Mouse (Mus musculus): ENCODE results near the gene C2cd3. TPM values are rescaled to one million over a fixed set of nuclear protein-coding genes. Genes with fewer than 3 reads are reported as not detected.

The C2cd3 gene
- polyA plus RNA-seq, 1 experiment, result 6.0 TPM

GRCm38 (mm10) chr7:100429911-100430310 lies 57.9 kb downstream of the C2cd3 start:
- TF ChIP-seq SRF (IDR thresholded peaks at IDR 0.05; ENCODE audit: control insufficient read depth, insufficient read length, low read depth) (no peak), REST (IDR thresholded peaks at IDR 0.05; ENCODE audit: insufficient read depth, insufficient read length) (no peak), POLR2AphosphoS2 (IDR thresholded peaks at IDR 0.05; ENCODE audit: insufficient read length, low read depth) (no peak), MYOG (IDR thresholded peaks at IDR 0.05; ENCODE audit: control insufficient read depth in 1 of 3, insufficient read depth in 1 of 3, insufficient read length in 2 of 3, low read depth in 2 of 3) (no peak), TCF3 (IDR thresholded peaks at IDR 0.05; ENCODE audit: insufficient read length, low read depth) (no peak), TCF12 (IDR thresholded peaks at IDR 0.05; ENCODE audit: insufficient read depth, poor library complexity, severe bottlenecking) (no peak), USF1 (IDR thresholded peaks at IDR 0.05; ENCODE audit: low read depth) (no peak), E2F4 (IDR thresholded peaks at IDR 0.05; ENCODE audit: insufficient read depth) (no peak), MYOD1 (IDR thresholded peaks at IDR 0.05; ENCODE audit: control insufficient read depth in 1 of 3, insufficient read length in 2 of 3, low read depth in 2 of 3) (no peak), POLR2A (IDR thresholded peaks at IDR 0.05; ENCODE audit: insufficient read length, low read depth) (no peak), MAX (IDR thresholded peaks at IDR 0.05; ENCODE audit: low read depth) (no peak), CEBPB (IDR thresholded peaks at IDR 0.05; ENCODE audit: insufficient read depth, poor library complexity, severe bottlenecking) (no peak)
- H3K4me2 ChIP-seq (ENCODE audit: low read depth), result no peak overlapping the region
- H3K79me2 ChIP-seq (ENCODE audit: control insufficient read depth, insufficient read depth), result no peaks in the 10 kb centered on the region
- no peak overlapping the region for H3K4me3 ChIP-seq
- peaks cover 12% of the 10 kb centered on the region for H3K36me3 ChIP-seq (ENCODE audit: control insufficient read depth, insufficient read depth)
- no peaks in the 10 kb centered on the region for H3K27me3 ChIP-seq (ENCODE audit: control insufficient read depth, insufficient read depth, insufficient read length)
- H3ac ChIP-seq (ENCODE audit: control insufficient read depth, insufficient read length), result no peak overlapping the region

GRCm38 (mm10) chr7:100431103-100431502 lies 59.1 kb downstream of the C2cd3 start:
- Histone ChIP-seq H3K4me2 (ENCODE audit: low read depth) (no peak overlapping the region), H3ac (ENCODE audit: control insufficient read depth, insufficient read length) (no peak overlapping the region), H3K27me3 (ENCODE audit: control insufficient read depth, insufficient read depth, insufficient read length) (no peaks in the 10 kb centered on the region), H3K79me2 (ENCODE audit: control insufficient read depth, insufficient read depth) (no peaks in the 10 kb centered on the region), H3K4me3 (no peak overlapping the region), H3K36me3 (ENCODE audit: control insufficient read depth, insufficient read depth) (peaks cover 12% of the 10 kb centered on the region)
- no peak for TF ChIP-seq POLR2AphosphoS2 (IDR thresholded peaks at IDR 0.05; ENCODE audit: insufficient read length, low read depth)
- no peak for TF ChIP-seq MYOG (IDR thresholded peaks at IDR 0.05; ENCODE audit: control insufficient read depth in 1 of 3, insufficient read depth in 1 of 3, insufficient read length in 2 of 3, low read depth in 2 of 3)
- no peak for TF ChIP-seq TCF12 (IDR thresholded peaks at IDR 0.05; ENCODE audit: insufficient read depth, poor library complexity, severe bottlenecking)
- TF ChIP-seq TCF3 (IDR thresholded peaks at IDR 0.05; ENCODE audit: insufficient read length, low read depth), result no peak
- no peak for TF ChIP-seq MAX (IDR thresholded peaks at IDR 0.05; ENCODE audit: low read depth)
- no peak for TF ChIP-seq REST (IDR thresholded peaks at IDR 0.05; ENCODE audit: insufficient read depth, insufficient read length)
- TF ChIP-seq CEBPB (IDR thresholded peaks at IDR 0.05; ENCODE audit: insufficient read depth, poor library complexity, severe bottlenecking), result no peak
- no peak for TF ChIP-seq E2F4 (IDR thresholded peaks at IDR 0.05; ENCODE audit: insufficient read depth)
- TF ChIP-seq MYOD1 (IDR thresholded peaks at IDR 0.05; ENCODE audit: control insufficient read depth in 1 of 3, insufficient read length in 2 of 3, low read depth in 2 of 3), result no peak
- no peak for TF ChIP-seq SRF (IDR thresholded peaks at IDR 0.05; ENCODE audit: control insufficient read depth, insufficient read length, low read depth)
- no peak for TF ChIP-seq POLR2A (IDR thresholded peaks at IDR 0.05; ENCODE audit: insufficient read length, low read depth)
- no peak for TF ChIP-seq USF1 (IDR thresholded peaks at IDR 0.05; ENCODE audit: low read depth)

- Histone ChIP-seq H3ac (ENCODE audit: control insufficient read depth, insufficient read length) (no peak overlapping the region), H3K4me3 (no peak overlapping the region), H3K4me2 (ENCODE audit: low read depth) (no peak overlapping the region), H3K79me2 (ENCODE audit: control insufficient read depth, insufficient read depth) (no peaks in the 10 kb centered on the region), H3K36me3 (ENCODE audit: control insufficient read depth, insufficient read depth) (peaks cover 15% of the 10 kb centered on the region), H3K27me3 (ENCODE audit: control insufficient read depth, insufficient read depth, insufficient read length) (no peaks in the 10 kb centered on the region)
- no peak for TF ChIP-seq POLR2A (IDR thresholded peaks at IDR 0.05; ENCODE audit: insufficient read length, low read depth)
- TF ChIP-seq MAX (IDR thresholded peaks at IDR 0.05; ENCODE audit: low read depth), result no peak
- TF ChIP-seq MYOD1 (IDR thresholded peaks at IDR 0.05; ENCODE audit: control insufficient read depth in 1 of 3, insufficient read length in 2 of 3, low read depth in 2 of 3), result no peak
- TF ChIP-seq TCF3 (IDR thresholded peaks at IDR 0.05; ENCODE audit: insufficient read length, low read depth), result no peak
- TF ChIP-seq E2F4 (IDR thresholded peaks at IDR 0.05; ENCODE audit: insufficient read depth), result no peak
- TF ChIP-seq SRF (IDR thresholded peaks at IDR 0.05; ENCODE audit: control insufficient read depth, insufficient read length, low read depth), result no peak
- no peak for TF ChIP-seq POLR2AphosphoS2 (IDR thresholded peaks at IDR 0.05; ENCODE audit: insufficient read length, low read depth)
- TF ChIP-seq CEBPB (IDR thresholded peaks at IDR 0.05; ENCODE audit: insufficient read depth, poor library complexity, severe bottlenecking), result no peak
- TF ChIP-seq REST (IDR thresholded peaks at IDR 0.05; ENCODE audit: insufficient read depth, insufficient read length), result no peak
These were observed 61.3 kb downstream of the C2cd3 start for GRCm38 (mm10) chr7:100433295-100433694.

- Histone ChIP-seq H3K36me3 (ENCODE audit: control insufficient read depth, insufficient read depth) (peaks cover 12% of the 10 kb centered on the region), H3ac (ENCODE audit: control insufficient read depth, insufficient read length) (no peak overlapping the region), H3K4me3 (no peak overlapping the region), H3K27me3 (ENCODE audit: control insufficient read depth, insufficient read depth, insufficient read length) (no peaks in the 10 kb centered on the region), H3K4me2 (ENCODE audit: low read depth) (no peak overlapping the region), H3K79me2 (ENCODE audit: control insufficient read depth, insufficient read depth) (no peaks in the 10 kb centered on the region)
- TF ChIP-seq USF1 (IDR thresholded peaks at IDR 0.05; ENCODE audit: low read depth) (no peak), CEBPB (IDR thresholded peaks at IDR 0.05; ENCODE audit: insufficient read depth, poor library complexity, severe bottlenecking) (no peak), E2F4 (IDR thresholded peaks at IDR 0.05; ENCODE audit: insufficient read depth) (no peak), MYOG (IDR thresholded peaks at IDR 0.05; ENCODE audit: control insufficient read depth in 1 of 3, insufficient read depth in 1 of 3, insufficient read length in 2 of 3, low read depth in 2 of 3) (no peak), POLR2AphosphoS2 (IDR thresholded peaks at IDR 0.05; ENCODE audit: insufficient read length, low read depth) (no peak), SRF (IDR thresholded peaks at IDR 0.05; ENCODE audit: control insufficient read depth, insufficient read length, low read depth) (no peak), REST (IDR thresholded peaks at IDR 0.05; ENCODE audit: insufficient read depth, insufficient read length) (no peak), MYOD1 (IDR thresholded peaks at IDR 0.05; ENCODE audit: control insufficient read depth in 1 of 3, insufficient read length in 2 of 3, low read depth in 2 of 3) (no peak), TCF3 (IDR thresholded peaks at IDR 0.05; ENCODE audit: insufficient read length, low read depth) (no peak), MAX (IDR thresholded peaks at IDR 0.05; ENCODE audit: low read depth) (no peak), TCF12 (IDR thresholded peaks at IDR 0.05; ENCODE audit: insufficient read depth, poor library complexity, severe bottlenecking) (no peak), POLR2A (IDR thresholded peaks at IDR 0.05; ENCODE audit: insufficient read length, low read depth) (no peak)
These were observed 71.7 kb downstream of the C2cd3 start for GRCm38 (mm10) chr7:100443728-100444127.
